Mouse (Mus musculus) lung, adult 2 months (tissue): Measurements from ENCODE around the gene Cenps.

Source experiments
- CTCF ChIP-seq: fragments of 200-500 bp; IDR thresholded peaks from 2 replicates; pipeline ENCODE4 v1.5.1; 2011; ENCODE audit warnings: mild to moderate bottlenecking, low read length, control low read depth; ENCODE audit not compliant: insufficient read depth
- POLR2A ChIP-seq: fragments of 200-500 bp; IDR thresholded peaks from 2 replicates; pipeline ENCODE4 v1.6.1; 2011; ENCODE audit warnings: low read depth, mild to moderate bottlenecking, control low read depth, low read length, borderline replicate concordance; ENCODE audit errors: extremely low read depth

DNA sequence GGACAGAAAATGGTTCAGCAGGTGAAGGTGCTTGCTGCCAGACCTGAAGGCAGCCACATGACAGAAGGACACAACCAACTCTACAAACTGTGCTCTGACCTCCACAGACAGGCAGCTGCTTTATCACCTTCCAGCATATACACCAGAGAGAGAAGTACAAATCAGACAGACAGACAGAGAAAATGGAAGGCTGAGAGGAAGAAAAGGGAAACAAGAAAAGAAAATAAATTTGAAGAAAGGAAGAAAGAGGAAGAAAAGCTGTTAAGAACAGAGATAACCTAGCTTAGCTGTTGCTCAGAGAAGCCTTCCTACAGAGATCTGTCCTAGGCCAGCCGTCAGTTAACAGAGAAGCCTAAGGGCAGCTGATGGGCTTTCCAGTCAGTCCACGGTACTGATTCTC is 21.8 kb upstream of the Cenps start:
- no peak for TF ChIP-seq CTCF
- TF ChIP-seq POLR2A = no peak
